16 mouse cellular contexts compared by ENCODE assay signal in genomic region chr2:165444861-165445260, GRCm38 (mm10). TPM values are rescaled to one million over a fixed set of nuclear protein-coding genes. Genes with fewer than 3 reads are reported as not detected.
"Had no signal": no experiment of that assay in that cellular context is flagged by ENCODE, and none has a peak within 500 bp of the region (broad histone marks: within the 10 kb centered on the region; RNA-seq: fewer than 3 reads in every experiment).

No protein-coding gene starts in this region.

- ATAC-seq: midbrain, embryonic 16.5 days had no signal

- DNase-seq: lung, adult 18-20 months; lung, embryonic 14.5 days; lung, postnatal 14 days; lung, postnatal 4 days; midbrain, embryonic 14.5 days; retina, postnatal 1 day; right cerebral cortex, adult 18-20 months; right cerebral cortex, postnatal 25 days; right cerebral cortex, postnatal 4 days; spleen, adult 18-20 months; thymus, adult 2 months; thymus, postnatal 25 days; thymus, postnatal 4 days had no signal

RNA-seq across cellular contexts. Expression of gene Slc13a3, which starts 28.2 kb away (rescaled TPM):
- total RNA-seq: megakaryocyte-erythroid progenitor cell, adult 5-6 weeks; neutrophil, adult 5-6 weeks had no signal

RNA-seq across cellular contexts. Expression of gene Ocstamp, which starts 44.7 kb away (rescaled TPM):
- total RNA-seq: megakaryocyte-erythroid progenitor cell, adult 5-6 weeks; neutrophil, adult 5-6 weeks had no signal

RNA-seq across cellular contexts. Expression of gene Zfp334, which starts 56.8 kb away (rescaled TPM):
- total RNA-seq: megakaryocyte-erythroid progenitor cell, adult 5-6 weeks; neutrophil, adult 5-6 weeks had no signal

RNA-seq across cellular contexts. Expression of gene Slc2a10, which starts 58.7 kb away (rescaled TPM):
- total RNA-seq: megakaryocyte-erythroid progenitor cell, adult 5-6 weeks; neutrophil, adult 5-6 weeks had no signal
